ENCODE assay signal across 11 mouse cellular contexts in the genomic region with DNA sequence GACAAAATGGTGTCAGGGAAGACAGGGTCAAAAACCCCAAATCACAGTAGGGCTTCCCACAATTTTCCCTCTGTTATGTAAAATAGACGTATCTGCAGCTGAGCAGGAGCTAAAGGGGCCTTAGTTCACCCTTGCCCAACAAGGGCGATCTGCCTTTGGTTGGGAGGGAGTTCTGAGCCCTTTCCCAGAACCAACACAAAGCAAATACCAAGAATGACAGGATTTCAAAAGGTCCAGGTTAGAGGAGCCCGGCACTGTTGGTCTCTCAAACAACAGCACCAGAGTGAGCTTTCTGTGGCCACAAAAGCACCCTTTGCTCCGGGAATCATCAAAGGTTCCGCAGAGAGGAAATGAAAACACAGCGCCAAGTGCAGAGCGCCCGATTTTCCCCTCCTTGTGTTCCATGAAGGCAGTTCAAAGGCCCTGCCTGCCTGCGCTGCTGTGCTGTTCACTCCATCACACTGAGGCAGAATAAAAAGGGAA. TPM values are rescaled to one million over a fixed set of nuclear protein-coding genes. Genes with fewer than 3 reads are reported as not detected.
DNase-seq lines count a peak whose midpoint lies in the region; ATAC-seq and TF ChIP-seq lines count a peak whose summit lies in the region.
"Had no signal": no experiment of that assay in that cellular context is flagged by ENCODE, and none has a peak within 500 bp of the region (broad histone marks: within the 10 kb centered on the region; RNA-seq: fewer than 3 reads in every experiment).

No protein-coding gene starts in this region.

- no peak overlapping the region for H3K9ac ChIP-seq in embryonic facial prominence, embryonic 11.5 days (replicated peaks; ENCODE audit: low read length)
- H3K9ac ChIP-seq in liver, adult 2 months (ENCODE audit: low read depth, low read length): no peak overlapping the region
- no peak overlapping the region for H3K9ac ChIP-seq in neural tube, embryonic 15.5 days (replicated peaks)
- H3K9ac ChIP-seq in intestine, embryonic 16.5 days (ENCODE audit: low read depth, low read length): no peak overlapping the region
- H3K9ac ChIP-seq: embryonic facial prominence, embryonic 12.5 days had no signal

- H3K36me3 ChIP-seq in embryonic facial prominence, embryonic 11.5 days (replicated peaks; ENCODE audit: control insufficient read depth, insufficient read depth, low read depth, low read length): no peaks in the 10 kb centered on the region
- peaks cover 2% of the 10 kb centered on the region; the same call in 1 of the 2 replicates for H3K36me3 ChIP-seq in liver, adult 2 months (ENCODE audit: control insufficient read depth, insufficient read depth, low read length)
- 0 out of 2 replicates have a peak, but pooled peaks cover 3% of the 10 kb centered on the region for H3K36me3 ChIP-seq in neural tube, embryonic 15.5 days
- H3K36me3 ChIP-seq in intestine, embryonic 16.5 days (ENCODE audit: control insufficient read depth, insufficient read depth, low read length): no peaks in the 10 kb centered on the region
- H3K36me3 ChIP-seq: embryonic facial prominence, embryonic 12.5 days had no signal

- H3K27me3 ChIP-seq in embryonic facial prominence, embryonic 11.5 days (ENCODE audit: control insufficient read depth, insufficient read depth, low read length): no peaks in the 10 kb centered on the region
- H3K27me3 ChIP-seq in liver, adult 2 months (ENCODE audit: control insufficient read depth, insufficient read depth, low read length): no peaks in the 10 kb centered on the region
- H3K27me3 ChIP-seq in neural tube, embryonic 15.5 days (replicated peaks): no peaks in the 10 kb centered on the region
- no peaks in the 10 kb centered on the region for H3K27me3 ChIP-seq in intestine, embryonic 16.5 days (replicated peaks; ENCODE audit: control insufficient read depth, insufficient read depth, low read length)
- H3K27me3 ChIP-seq: embryonic facial prominence, embryonic 12.5 days had no signal

- 6% methylated on average over 9 of the region's 9 CpGs for WGBS in embryonic facial prominence, embryonic 11.5 days
- 14% methylated on average over 9 of the region's 9 CpGs for WGBS in liver, adult 2 months
- 15% methylated on average over 9 of the region's 9 CpGs for WGBS in neural tube, embryonic 15.5 days
- WGBS in intestine, embryonic 16.5 days: 45% methylated on average over 9 of the region's 9 CpGs

- intact Hi-C loops in left cerebral cortex, postnatal 10 days (cut with DNase I): no loop called here
- intact Hi-C loops in left cerebral cortex, postnatal 14 days (cut with DNase I): no loop called here

- no peaks in the 10 kb centered on the region for H3K9me3 ChIP-seq in embryonic facial prominence, embryonic 11.5 days (replicated peaks; ENCODE audit: control insufficient read depth, low read length)
- H3K9me3 ChIP-seq in neural tube, embryonic 15.5 days (replicated peaks): no peaks in the 10 kb centered on the region
- H3K9me3 ChIP-seq in intestine, embryonic 16.5 days (ENCODE audit: control insufficient read depth, low read length): no peaks in the 10 kb centered on the region
- H3K9me3 ChIP-seq: embryonic facial prominence, embryonic 12.5 days had no signal

- H3K4me3 ChIP-seq in embryonic facial prominence, embryonic 11.5 days (ENCODE audit: low read depth, low read length): no peak overlapping the region
- H3K4me3 ChIP-seq in liver, adult 2 months (ENCODE audit: insufficient read depth, low read depth, low read length): no peak overlapping the region
- no peak overlapping the region for H3K4me3 ChIP-seq in neural tube, embryonic 15.5 days (replicated peaks)
- no peak overlapping the region for H3K4me3 ChIP-seq in intestine, embryonic 16.5 days (ENCODE audit: low read length)
- H3K4me3 ChIP-seq: embryonic facial prominence, embryonic 12.5 days had no signal

- no peak for TF ChIP-seq CTCF in liver, adult 2 months (IDR thresholded peaks at IDR 0.05; ENCODE audit: low read depth, low read length)

- no peak overlapping the region for H3K4me2 ChIP-seq in embryonic facial prominence, embryonic 11.5 days (ENCODE audit: low read depth, low read length)
- peak overlapping the region; percentile 13; the same call in 1 of the 2 replicates for H3K4me2 ChIP-seq in neural tube, embryonic 15.5 days
- no peak overlapping the region for H3K4me2 ChIP-seq in intestine, embryonic 16.5 days (ENCODE audit: low read depth, low read length)
- H3K4me2 ChIP-seq: embryonic facial prominence, embryonic 12.5 days had no signal

- peaks cover 31% of the 10 kb centered on the region; the same call in 1 of the 2 replicates for H3K79me2 ChIP-seq in liver, adult 2 months (ENCODE audit: control insufficient read depth, insufficient read depth, low read length)

- peak; percentile 36 to 42 for DNase-seq in left cerebral cortex, postnatal 10 days (ENCODE audit: extremely low spot score in 1 of 2, low spot score in 2 of 2)
- no peak for DNase-seq in left cerebral cortex, postnatal 14 days (ENCODE audit: low spot score in 2 of 2)
- peak; percentile 56 for DNase-seq in embryonic facial prominence, embryonic 11.5 days (ENCODE audit: low spot score)
- DNase-seq in liver, adult 2 months (ENCODE audit: extremely low read depth, low read depth, low spot score): peak; percentile 96
- DNase-seq in cerebellum, postnatal 14 days: no peak
- DNase-seq in adipocyte (ENCODE audit: low spot score): no peak
- DNase-seq: lung, postnatal 36 days; spleen, adult 18-20 months had no signal

- no peak for TF ChIP-seq POLR2A in liver, adult 2 months (IDR thresholded peaks at IDR 0.05; ENCODE audit: extremely low read depth, insufficient read depth, low read length)

- 0 out of 2 replicates have a peak, but pooled peaks have one; percentile 34 for ATAC-seq in embryonic facial prominence, embryonic 11.5 days (replicated peaks; ENCODE audit: insufficient number of reproducible peaks, low FRiP score, low TSS enrichment, low read depth)
- ATAC-seq in neural tube, embryonic 15.5 days (ENCODE audit: low FRiP score): no peak
- ATAC-seq in intestine, embryonic 16.5 days: no peak

- H3K4me1 ChIP-seq in embryonic facial prominence, embryonic 11.5 days (ENCODE audit: control insufficient read depth, insufficient read depth, low read length): no peaks in the 10 kb centered on the region
- H3K4me1 ChIP-seq in liver, adult 2 months (ENCODE audit: control insufficient read depth, insufficient read depth, low read length): peaks cover 35% of the 10 kb centered on the region
- H3K4me1 ChIP-seq in neural tube, embryonic 15.5 days: peaks cover 8% of the 10 kb centered on the region
- peaks cover 4% of the 10 kb centered on the region; the same call in 1 of the 2 replicates for H3K4me1 ChIP-seq in intestine, embryonic 16.5 days (ENCODE audit: control insufficient read depth, insufficient read depth, low read length)
- H3K4me1 ChIP-seq: embryonic facial prominence, embryonic 12.5 days had no signal

- 0 out of 2 replicates have a peak overlapping the region, but pooled peaks have one; percentile 8 for H3K27ac ChIP-seq in embryonic facial prominence, embryonic 11.5 days (replicated peaks; ENCODE audit: low read depth, low read length)
- peak overlapping the region; percentile 93 for H3K27ac ChIP-seq in liver, adult 2 months (replicated peaks; ENCODE audit: insufficient read depth, low read depth, low read length)
- peak overlapping the region; percentile 48; the same call in 1 of the 2 replicates for H3K27ac ChIP-seq in neural tube, embryonic 15.5 days (replicated peaks)
- H3K27ac ChIP-seq in intestine, embryonic 16.5 days (ENCODE audit: low read length): no peak overlapping the region
- H3K27ac ChIP-seq: embryonic facial prominence, embryonic 12.5 days had no signal

RNA-seq across cellular contexts. Expression of gene Slc22a23, which starts 57.3 kb away (rescaled TPM):
- 10 to 100 TPM; 70.3 to 73.6 TPM for total RNA-seq in left cerebral cortex, postnatal 10 days (2021)
- 10 to 100 TPM; 66.2 to 70.6 TPM for total RNA-seq in left cerebral cortex, postnatal 14 days (2021)
- polyA plus RNA-seq in embryonic facial prominence, embryonic 11.5 days (2014; fragmentation: Nextera tagmentation; extraction: Ambion mirVana): 3.8 and 4.9 TPM in 2 replicates
- total RNA-seq in liver, adult 2 months (2014; rRNA removed): 31.6 and 43.8 TPM in 2 replicates
- 50.6 and 53.2 TPM in 2 replicates for polyA plus RNA-seq in liver, adult 2 months (2012; rRNA removed)
- 13.9 and 15.6 TPM in 2 replicates for polyA plus RNA-seq in neural tube, embryonic 15.5 days (2015; fragmentation: Nextera tagmentation; extraction: Ambion mirVana)
- polyA plus RNA-seq in intestine, embryonic 16.5 days (2015; fragmentation: Nextera tagmentation; extraction: Ambion mirVana): 2.2 and 2.4 TPM in 2 replicates

Comparison
In these comparisons a context has a peak if more than half of its experiments do, and no peak if none do; other contexts are left out.
1. DNase-seq: peak in left cerebral cortex, postnatal 10 days (2 of 2), embryonic facial prominence, embryonic 11.5 days (single experiment) and liver, adult 2 months (single experiment); none in left cerebral cortex, postnatal 14 days (0 of 2), cerebellum, postnatal 14 days (0 of 2) and adipocyte (single experiment).